Mouse (Mus musculus): Measurements from ENCODE around the gene Tmprss9. TPM values are rescaled to one million over a fixed set of nuclear protein-coding genes. Genes with fewer than 3 reads are reported as not detected.
A peak's percentile ranks its signal among the peaks of the same experiment; 100 is the strongest.

Gene Tmprss9
- polyA plus RNA-seq, 1 experiment from 2014 or later, result 0.04 TPM

DNA sequence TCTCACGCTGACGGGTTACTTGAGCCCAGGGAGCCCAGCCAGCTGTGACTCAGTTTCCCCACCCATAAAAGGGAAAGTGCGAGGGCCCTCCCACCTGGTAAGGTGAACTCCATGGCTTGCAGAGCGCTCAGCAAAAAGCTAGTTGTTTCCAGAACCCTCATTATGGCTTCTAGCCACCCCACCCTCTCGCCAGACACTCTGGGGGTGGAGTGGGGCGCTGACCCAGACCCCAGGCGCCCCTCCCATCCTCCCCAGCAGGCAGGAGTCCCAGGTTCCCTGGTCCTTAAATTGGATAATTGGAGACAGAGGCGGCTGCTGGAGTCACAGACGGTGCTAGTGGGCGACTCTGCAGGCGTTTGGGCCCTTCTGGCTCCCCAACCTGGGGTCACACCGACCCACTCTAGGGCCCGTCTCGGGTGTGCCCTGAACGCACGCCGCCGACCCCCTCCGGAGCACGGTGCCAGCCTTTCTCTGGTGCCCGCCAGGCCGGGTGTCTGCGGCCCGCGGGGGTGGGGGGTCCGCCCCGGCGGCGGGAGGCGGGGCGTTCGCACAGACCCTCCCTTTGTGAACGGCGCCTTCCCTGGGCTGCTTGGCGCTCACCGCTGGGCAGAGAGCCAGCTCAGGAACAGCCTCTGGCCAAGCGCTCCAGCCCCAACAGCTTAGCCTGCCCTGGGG is 64.6 kb downstream of the Tmprss9 start:
- peak overlapping the region; percentile 22 for H3K4me3 ChIP-seq (replicated peaks; ENCODE audit: low read depth, low read length)
- H3K27ac ChIP-seq, result no peak overlapping the region
- H3K4me1 ChIP-seq (replicated peaks; ENCODE audit: insufficient read depth, low read length), result peaks cover 74% of the 10 kb centered on the region
- ATAC-seq (replicated peaks; ENCODE audit: low FRiP score, low read depth) (no peak), DNase-seq (ENCODE audit: low spot score) (peak; percentile 64)
- peak overlapping the region; percentile 61 for H3K4me2 ChIP-seq (ENCODE audit: low read length)
- 2% methylated on average over 37 of the region's 37 CpGs for WGBS
- H3K9me3 ChIP-seq (replicated peaks; ENCODE audit: low read length), result no peaks in the 10 kb centered on the region
- TF ChIP-seq CTCF (IDR thresholded peaks at IDR 0.05; ENCODE audit: low read depth), result no peak
- no peaks in the 10 kb centered on the region for H3K36me3 ChIP-seq (ENCODE audit: insufficient read depth, low read length)
- peaks cover 12% of the 10 kb centered on the region for H3K27me3 ChIP-seq (ENCODE audit: insufficient read depth, low read length)
- peak overlapping the region; percentile 39; the same call in 1 of the 2 replicates for H3K9ac ChIP-seq (ENCODE audit: low read depth, low read length)

DNA sequence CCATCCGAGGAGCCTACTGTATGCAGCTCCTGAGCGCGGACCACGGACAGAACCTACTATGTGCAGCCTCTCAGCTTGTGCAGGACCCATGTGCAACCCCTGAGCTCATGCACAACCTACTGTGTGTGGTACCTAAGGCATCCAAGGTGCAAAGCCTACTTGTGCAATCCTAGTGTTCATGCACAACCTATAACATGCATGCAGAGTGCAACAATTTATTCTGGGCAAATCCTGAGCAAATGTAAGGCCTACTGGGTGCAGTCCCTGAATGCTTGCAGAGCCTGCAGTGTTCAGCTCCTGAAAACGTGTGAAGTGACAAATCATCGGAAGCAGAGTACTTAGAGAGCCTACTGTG is 65.1 kb downstream of the Tmprss9 start:
- no peak overlapping the region for H3K4me3 ChIP-seq (replicated peaks; ENCODE audit: low read depth, low read length)
- H3K27me3 ChIP-seq (ENCODE audit: insufficient read depth, low read length), result peaks cover 12% of the 10 kb centered on the region
- no peak for ATAC-seq (replicated peaks; ENCODE audit: low FRiP score, low read depth)
- TF ChIP-seq CTCF (IDR thresholded peaks at IDR 0.05; ENCODE audit: low read depth), result no peak
- H3K4me1 ChIP-seq (replicated peaks; ENCODE audit: insufficient read depth, low read length), result peaks cover 75% of the 10 kb centered on the region
- no peak for DNase-seq (ENCODE audit: low spot score)
- 20% methylated on average over 6 of the region's 6 CpGs for WGBS
- no peak overlapping the region for H3K9ac ChIP-seq (ENCODE audit: low read depth, low read length)
- H3K36me3 ChIP-seq (ENCODE audit: insufficient read depth, low read length), result no peaks in the 10 kb centered on the region
- no peaks in the 10 kb centered on the region for H3K9me3 ChIP-seq (replicated peaks; ENCODE audit: low read length)
- H3K27ac ChIP-seq, result no peak overlapping the region
- H3K4me2 ChIP-seq (ENCODE audit: low read length), result peak overlapping the region; percentile 61

DNA sequence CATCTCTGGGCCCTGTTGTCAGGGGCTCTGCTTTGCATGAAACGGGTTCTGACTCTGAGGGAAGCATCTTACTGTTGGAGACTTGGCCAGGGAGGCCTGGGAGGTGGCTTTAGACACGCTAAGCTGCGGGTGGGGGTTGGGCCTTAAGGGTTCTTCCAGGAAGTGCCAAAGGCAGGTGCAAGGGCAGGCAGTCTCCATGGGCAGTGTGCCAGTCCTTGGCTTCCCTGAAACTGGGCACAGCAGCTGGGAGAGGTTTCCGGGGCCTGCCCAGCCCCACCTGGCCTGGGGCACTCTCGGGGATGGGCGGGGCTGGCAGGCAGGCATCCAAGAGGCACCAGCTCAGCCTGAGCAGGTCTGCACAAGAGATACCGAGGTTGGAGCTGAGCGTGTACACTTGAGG is 66.0 kb downstream of the Tmprss9 start:
- no peaks in the 10 kb centered on the region for H3K36me3 ChIP-seq (ENCODE audit: insufficient read depth, low read length)
- H3K9me3 ChIP-seq (replicated peaks; ENCODE audit: low read length), result no peaks in the 10 kb centered on the region
- 0 out of 2 replicates have a peak overlapping the region, but pooled peaks have one; percentile 48 for H3K27ac ChIP-seq
- no peak; the same call in 1 of the 2 replicates for ATAC-seq (replicated peaks; ENCODE audit: low FRiP score, low read depth)
- TF ChIP-seq CTCF (IDR thresholded peaks at IDR 0.05; ENCODE audit: low read depth), result no peak
- no peak overlapping the region for H3K4me3 ChIP-seq (replicated peaks; ENCODE audit: low read depth, low read length)
- H3K4me1 ChIP-seq (replicated peaks; ENCODE audit: insufficient read depth, low read length), result peaks cover 67% of the 10 kb centered on the region
- H3K4me2 ChIP-seq (ENCODE audit: low read length), result no peak overlapping the region
- 0 out of 2 replicates have a peak overlapping the region, but pooled peaks have one; percentile 9 for H3K9ac ChIP-seq (ENCODE audit: low read depth, low read length)
- DNase-seq (ENCODE audit: low spot score), result peak; percentile 43
- peaks cover 9% of the 10 kb centered on the region for H3K27me3 ChIP-seq (ENCODE audit: insufficient read depth, low read length)
- 27% methylated on average over 8 of the region's 8 CpGs for WGBS

DNA sequence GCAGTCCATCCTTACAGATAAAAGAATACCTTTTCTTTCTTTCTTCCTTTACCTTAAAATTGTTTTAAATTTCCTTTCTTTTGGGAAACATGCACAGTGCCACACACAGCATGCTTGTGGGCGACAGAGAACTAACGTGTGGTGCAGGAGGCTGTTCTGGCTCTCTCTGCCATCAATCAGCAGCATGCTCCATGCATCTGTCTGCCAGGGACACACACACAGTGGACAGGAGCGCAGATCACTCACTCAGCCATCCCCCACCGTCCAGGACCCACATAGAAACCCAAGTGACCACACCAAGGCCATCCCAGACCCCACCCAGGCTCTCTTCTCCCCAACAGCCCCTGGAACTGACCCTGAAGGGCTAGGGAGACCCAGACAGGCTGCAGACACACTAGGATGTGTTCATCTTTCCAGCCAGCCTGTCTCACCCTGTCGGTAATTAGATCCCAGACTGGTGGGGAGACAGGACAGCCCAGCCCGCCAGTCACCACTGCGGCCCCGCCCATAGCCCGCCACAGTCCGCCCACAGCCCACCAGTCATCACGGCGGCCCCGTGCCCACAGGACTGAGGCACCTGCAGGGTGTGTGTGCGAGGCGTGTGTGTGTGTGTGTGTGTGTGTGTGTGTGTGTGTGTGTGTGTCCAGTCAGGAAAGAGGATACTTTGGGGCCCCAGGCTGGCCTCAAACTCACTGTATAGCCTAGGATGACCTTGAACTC is 67.3 kb downstream of the Tmprss9 start:
- H3K4me2 ChIP-seq (ENCODE audit: low read length), result peak overlapping the region; percentile 55
- H3K27me3 ChIP-seq (ENCODE audit: insufficient read depth, low read length), result no peaks in the 10 kb centered on the region
- WGBS, result 13% methylated on average over 15 of the region's 15 CpGs
- peaks cover 57% of the 10 kb centered on the region for H3K4me1 ChIP-seq (replicated peaks; ENCODE audit: insufficient read depth, low read length)
- no peaks in the 10 kb centered on the region for H3K9me3 ChIP-seq (replicated peaks; ENCODE audit: low read length)
- H3K9ac ChIP-seq (ENCODE audit: low read depth, low read length), result 0 out of 2 replicates have a peak overlapping the region, but pooled peaks have one; percentile 14
- H3K36me3 ChIP-seq (ENCODE audit: insufficient read depth, low read length), result no peaks in the 10 kb centered on the region
- no peak for TF ChIP-seq CTCF (IDR thresholded peaks at IDR 0.05; ENCODE audit: low read depth)
- peak; percentile 26; the same call in 1 of the 2 replicates for ATAC-seq (replicated peaks; ENCODE audit: low FRiP score, low read depth)
- peak; percentile 72 for DNase-seq (ENCODE audit: low spot score)
- peak overlapping the region; percentile 60; the same call in 1 of the 2 replicates for H3K27ac ChIP-seq
- H3K4me3 ChIP-seq (replicated peaks; ENCODE audit: low read depth, low read length), result peak overlapping the region; percentile 9; the same call in 1 of the 2 replicates

DNA sequence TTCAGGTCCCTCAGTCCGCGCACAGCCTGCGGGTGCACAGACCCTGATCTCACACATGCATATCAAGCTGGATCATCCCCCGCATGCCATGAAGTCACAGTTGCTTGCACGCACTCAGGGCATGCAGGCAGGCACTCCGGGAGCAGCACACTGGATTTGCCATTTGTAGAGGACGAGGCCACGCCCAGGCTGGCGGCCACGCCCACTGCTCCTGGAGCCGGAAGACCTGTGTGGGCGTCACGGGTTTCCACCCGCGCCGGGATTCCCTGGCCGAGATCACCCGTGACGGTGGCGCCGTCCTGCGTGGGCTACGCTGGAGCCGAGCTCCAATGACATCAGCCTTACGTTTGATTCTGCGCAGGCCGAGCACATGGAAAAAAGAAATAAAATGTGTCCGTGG is 68.0 kb downstream of the Tmprss9 start:
- Histone ChIP-seq H3K4me3 (replicated peaks; ENCODE audit: low read depth, low read length) (peak overlapping the region; percentile 9; the same call in 1 of the 2 replicates), H3K4me1 (replicated peaks; ENCODE audit: insufficient read depth, low read length) (peaks cover 57% of the 10 kb centered on the region), H3K9me3 (replicated peaks; ENCODE audit: low read length) (no peaks in the 10 kb centered on the region), H3K36me3 (ENCODE audit: insufficient read depth, low read length) (no peaks in the 10 kb centered on the region), H3K4me2 (ENCODE audit: low read length) (peak overlapping the region; percentile 55), H3K9ac (ENCODE audit: low read depth, low read length) (0 out of 2 replicates have a peak overlapping the region, but pooled peaks have one; percentile 14), H3K27me3 (ENCODE audit: insufficient read depth, low read length) (no peaks in the 10 kb centered on the region), H3K27ac (peak overlapping the region; percentile 60)
- peak; percentile 69 for ATAC-seq (replicated peaks; ENCODE audit: low FRiP score, low read depth)
- peak; percentile 92 for DNase-seq (ENCODE audit: low spot score)
- no peak for TF ChIP-seq CTCF (IDR thresholded peaks at IDR 0.05; ENCODE audit: low read depth)
- WGBS, result 1% methylated on average over 28 of the region's 28 CpGs

DNA sequence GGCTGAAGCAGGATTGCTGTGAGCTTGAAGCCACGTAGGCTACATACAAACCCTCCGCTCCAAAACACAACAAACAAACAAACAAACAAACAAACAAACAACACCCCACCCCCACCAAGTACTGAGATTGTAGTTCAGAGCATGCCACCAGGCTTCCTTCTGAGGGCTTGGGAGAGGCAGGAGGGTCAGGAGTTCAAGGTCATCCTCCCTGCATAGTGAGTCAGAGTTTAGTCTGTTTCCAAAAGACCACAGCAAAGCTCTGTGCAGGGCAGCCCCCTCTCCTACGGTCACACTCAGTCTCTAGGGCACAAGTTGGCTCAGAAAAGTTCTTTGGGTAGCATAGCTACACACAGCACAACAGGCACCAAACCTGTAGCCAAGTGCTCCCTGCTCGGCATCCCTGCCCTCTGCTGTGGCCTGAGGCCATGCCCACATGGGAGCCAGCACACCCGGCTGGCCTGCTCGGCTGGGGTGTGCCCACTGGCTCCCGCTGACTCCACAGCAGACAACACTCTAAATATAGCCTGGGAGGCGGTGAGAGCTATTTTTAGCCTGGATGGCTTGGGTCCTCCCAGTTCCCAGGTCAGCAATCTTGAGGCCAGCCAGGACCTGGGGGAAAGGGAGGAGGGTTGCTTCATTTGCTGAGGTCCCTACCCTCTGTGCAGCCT is 68.8 kb downstream of the Tmprss9 start:
- DNase-seq (ENCODE audit: low spot score) (peak; percentile 69), ATAC-seq (replicated peaks; ENCODE audit: low FRiP score, low read depth) (no peak; the same call in 1 of the 2 replicates)
- Histone ChIP-seq H3K36me3 (ENCODE audit: insufficient read depth, low read length) (no peaks in the 10 kb centered on the region), H3K9me3 (replicated peaks; ENCODE audit: low read length) (no peaks in the 10 kb centered on the region), H3K27ac (peak overlapping the region; percentile 57), H3K27me3 (ENCODE audit: insufficient read depth, low read length) (no peaks in the 10 kb centered on the region), H3K4me2 (ENCODE audit: low read length) (peak overlapping the region; percentile 55), H3K4me1 (replicated peaks; ENCODE audit: insufficient read depth, low read length) (peaks cover 56% of the 10 kb centered on the region), H3K9ac (ENCODE audit: low read depth, low read length) (0 out of 2 replicates have a peak overlapping the region, but pooled peaks have one; percentile 23), H3K4me3 (replicated peaks; ENCODE audit: low read depth, low read length) (no peak overlapping the region; the same call in 1 of the 2 replicates)
- no peak for TF ChIP-seq CTCF (IDR thresholded peaks at IDR 0.05; ENCODE audit: low read depth)
- 13% methylated on average over 8 of the region's 8 CpGs for WGBS

Measured in kidney, postnatal 0 days (tissue).